Mouse (Mus musculus) forebrain, embryonic 14.5 days (tissue): ENCODE measurements around the gene Eps8. TPM values are rescaled to one million over a fixed set of nuclear protein-coding genes. Genes with fewer than 3 reads are reported as not detected.
"Not testable (repeated sequence)": the region's sequence is repeated elsewhere in the genome, so short reads cannot be mapped to it uniquely, and the experiment has no call there.

Experiments used
- ATAC-seq: fragments of 200-750 bp; cut with Nextera tagmentation; 2 replicates; pipeline ENCODE4 v1.8.0; 2017; ENCODE audit warnings: mild to moderate bottlenecking, moderate library complexity
- DNase-seq: peaks from one replicate; pipeline ENCODE4 v3.0.0-alpha.2; 2015; ENCODE audit warnings: low spot score
- H3K27ac ChIP-seq: fragments of 300-500 bp; sonication (generic); 2 replicates; pipeline ENCODE4 v1.5.1; 2014; ENCODE audit warnings: low read depth, mild to moderate bottlenecking, control low read depth, low read length, moderate library complexity
- H3K27me3 ChIP-seq: fragments of 300-500 bp; sonication (generic); replicated peaks from 2 replicates; pipeline ENCODE4 v1.6.1; 2014; ENCODE audit warnings: low read length, control low read depth, mixed read lengths; ENCODE audit not compliant: control insufficient read depth, insufficient read depth
- H3K36me3 ChIP-seq: fragments of 300-500 bp; sonication (generic); 2 replicates; pipeline ENCODE4 v1.6.1; 2014; ENCODE audit warnings: low read length, control low read depth; ENCODE audit not compliant: control insufficient read depth, insufficient read depth
- H3K4me1 ChIP-seq: fragments of 300-500 bp; sonication (generic); 2 replicates; pipeline ENCODE4 v1.6.1; 2014; ENCODE audit warnings: antibody characterized with exemption, low read length, control low read depth; ENCODE audit not compliant: control insufficient read depth, insufficient read depth
- H3K4me2 ChIP-seq: fragments of 300-500 bp; sonication (generic); 2 replicates; pipeline ENCODE4 v1.6.1; 2014; ENCODE audit warnings: mild to moderate bottlenecking, control low read depth, low read length
- H3K4me3 ChIP-seq: fragments of 300-500 bp; sonication (generic); 2 replicates; pipeline ENCODE4 v1.5.1; 2014; ENCODE audit warnings: low read depth, low read length, control low read depth
- H3K9ac ChIP-seq: fragments of 300-500 bp; sonication (generic); 2 replicates; pipeline ENCODE4 v1.6.1; 2014; ENCODE audit warnings: mild to moderate bottlenecking, low read length, control low read depth, moderate library complexity
- H3K9me3 ChIP-seq: fragments of 300-500 bp; sonication (generic); replicated peaks from 2 replicates; pipeline ENCODE4 v1.6.1; 2016; ENCODE audit warnings: low read length, control low read depth, mixed read lengths; ENCODE audit not compliant: control insufficient read depth
- WGBS: fragments of 180-500 bp; shearing (Covaris S2); extraction: QIAGEN DNeasy Blood & Tissue Kit; methylation state at CpG from one replicate; pipeline ENCODE4 v1.1.7; 2014; 5-methylcytosine and 5-hydroxymethylcytosine counted together
- polyA plus RNA-seq: library from polyadenylated mRNA; unstranded; fragments of >200 nt; fragmentation: Nextera tagmentation; extraction: Ambion mirVana; gene quantifications from 2 replicates; pipeline ENCODE4 v1.2.1, GENCODE M21; 2014

Gene Eps8
- polyA plus RNA-seq, 1 experiment from 2014 or later = 11.4 TPM

DNA sequence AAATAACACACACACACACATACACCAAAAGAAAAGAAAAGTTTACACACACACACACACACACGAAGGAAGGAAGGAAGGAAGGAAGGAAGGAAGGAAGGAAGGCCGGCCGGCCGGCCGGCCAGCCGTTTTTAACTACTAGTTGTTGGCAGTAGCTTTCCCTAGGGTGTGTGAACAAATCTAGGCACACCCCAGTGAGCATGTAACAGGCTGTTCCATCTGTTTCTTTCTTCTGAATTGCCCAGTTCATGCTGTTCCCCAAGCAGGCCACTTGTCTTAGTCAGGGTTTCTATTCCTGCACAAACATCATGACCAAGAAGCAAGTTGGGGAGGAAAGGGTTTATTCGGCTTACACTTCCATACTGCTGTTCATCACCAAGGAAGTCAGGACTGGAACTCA is 208.6 kb downstream of the Eps8 start:
- not testable (repeated sequence) for H3K4me1 ChIP-seq, H3K9me3 ChIP-seq, H3K4me3 ChIP-seq, DNase-seq, H3K27ac ChIP-seq, H3K27me3 ChIP-seq, ATAC-seq, H3K9ac ChIP-seq, H3K4me2 ChIP-seq
- WGBS = 90% methylated on average over 6 of the region's 7 CpGs
- peaks cover 11% of the 10 kb centered on the region; the same call in 1 of the 2 replicates for H3K36me3 ChIP-seq

- no peak overlapping the region for H3K4me2 ChIP-seq
- no peak overlapping the region for H3K27ac ChIP-seq
- no peaks in the 10 kb centered on the region for H3K9me3 ChIP-seq
- DNase-seq (no peak), ATAC-seq (no peak)
- H3K4me1 ChIP-seq = no peaks in the 10 kb centered on the region
- no peak overlapping the region for H3K4me3 ChIP-seq
- WGBS = 91% methylated on average over 12 of the region's 12 CpGs
- peaks cover 11% of the 10 kb centered on the region; the same call in 1 of the 2 replicates for H3K36me3 ChIP-seq
- H3K27me3 ChIP-seq = no peaks in the 10 kb centered on the region
- H3K9ac ChIP-seq = no peak overlapping the region
These were observed 211.6 kb downstream of the Eps8 start for GRCm38 (mm10) chr6:137443089-137443488.

GRCm38 (mm10) chr6:137440559-137441486 is 213.9 kb downstream of the Eps8 start:
- Histone ChIP-seq H3K9ac (no peak overlapping the region), H3K27ac (no peak overlapping the region), H3K4me2 (no peak overlapping the region), H3K27me3 (0 out of 2 replicates have a peak, but pooled peaks cover 3% of the 10 kb centered on the region), H3K36me3 (peaks cover 11% of the 10 kb centered on the region; the same call in 1 of the 2 replicates), H3K4me1 (no peaks in the 10 kb centered on the region), H3K9me3 (no peaks in the 10 kb centered on the region), H3K4me3 (no peak overlapping the region)
- DNase-seq (no peak), ATAC-seq (no peak)
- 82% methylated on average over 19 of the region's 19 CpGs for WGBS

GRCm38 (mm10) chr6:137437902-137438580 is 216.6 kb downstream of the Eps8 start:
- no peak overlapping the region for H3K4me2 ChIP-seq
- no peak overlapping the region for H3K4me3 ChIP-seq
- peaks cover 10% of the 10 kb centered on the region for H3K4me1 ChIP-seq
- DNase-seq = peak; percentile 78
- no peak overlapping the region for H3K27ac ChIP-seq
- no peaks in the 10 kb centered on the region for H3K9me3 ChIP-seq
- peak; percentile 71 for ATAC-seq
- 0 out of 2 replicates have a peak, but pooled peaks cover 3% of the 10 kb centered on the region for H3K27me3 ChIP-seq
- 6% methylated on average over 16 of the region's 16 CpGs for WGBS
- H3K9ac ChIP-seq = no peak overlapping the region
- H3K36me3 ChIP-seq = peaks cover 5% of the 10 kb centered on the region; the same call in 1 of the 2 replicates

DNA sequence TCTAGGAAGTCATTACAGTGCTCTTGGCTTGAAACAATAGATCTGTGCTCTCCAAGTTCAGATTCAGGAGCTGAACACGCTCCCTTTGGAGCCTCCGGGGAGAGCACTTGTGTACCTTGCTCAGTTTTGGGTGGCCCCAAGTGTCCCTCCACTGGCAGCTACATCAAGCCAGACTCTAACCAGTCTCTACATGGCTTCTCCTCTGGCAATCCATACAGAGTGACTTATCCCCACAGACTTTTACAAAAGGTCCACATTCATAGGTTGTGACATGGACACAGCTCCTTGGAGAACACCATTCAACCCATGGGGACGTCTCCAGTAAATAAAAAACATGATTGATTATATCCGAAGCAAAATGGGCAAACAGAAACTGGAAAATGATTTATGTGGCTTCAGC is 217.2 kb downstream of the Eps8 start:
- Histone ChIP-seq H3K36me3 (no peaks in the 10 kb centered on the region), H3K4me3 (no peak overlapping the region), H3K4me1 (peaks cover 10% of the 10 kb centered on the region), H3K27ac (no peak overlapping the region), H3K27me3 (0 out of 2 replicates have a peak, but pooled peaks cover 3% of the 10 kb centered on the region), H3K4me2 (no peak overlapping the region), H3K9ac (no peak overlapping the region), H3K9me3 (no peaks in the 10 kb centered on the region)
- 52% methylated on average over 4 of the region's 4 CpGs for WGBS
- DNase-seq (no peak), ATAC-seq (no peak)

- ATAC-seq = peak; percentile 88
- Histone ChIP-seq H3K27me3 (0 out of 2 replicates have a peak, but pooled peaks cover 3% of the 10 kb centered on the region), H3K4me1 (peaks cover 10% of the 10 kb centered on the region), H3K4me3 (no peak overlapping the region), H3K36me3 (no peaks in the 10 kb centered on the region), H3K9me3 (no peaks in the 10 kb centered on the region), H3K9ac (peak overlapping the region; percentile 22; the same call in 1 of the 2 replicates), H3K27ac (peak overlapping the region; percentile 17; the same call in 1 of the 2 replicates), H3K4me2 (no peak overlapping the region)
- DNase-seq = peak; percentile 83
- 22% methylated on average over 14 of the region's 14 CpGs for WGBS
These were observed 221.0 kb downstream of the Eps8 start for GRCm38 (mm10) chr6:137433521-137434137.

Other genes starting within 250 kb of the Eps8 start
- gene Strap, start 80.2 kb upstream of the Eps8 start, polyA plus RNA-seq = 209 and 220 TPM in 2 replicates
- gene Dera, start 99.7 kb upstream of the Eps8 start, polyA plus RNA-seq = 12.8 and 17.8 TPM in 2 replicates